Mouse (Mus musculus) thymus, postnatal 25 days (tissue): ENCODE data around the gene Tmem38b.

Experiments
- DNase-seq: peaks from one replicate; pipeline ENCODE4 v3.0.0; 2022

Gene Tmem38b

DNA sequence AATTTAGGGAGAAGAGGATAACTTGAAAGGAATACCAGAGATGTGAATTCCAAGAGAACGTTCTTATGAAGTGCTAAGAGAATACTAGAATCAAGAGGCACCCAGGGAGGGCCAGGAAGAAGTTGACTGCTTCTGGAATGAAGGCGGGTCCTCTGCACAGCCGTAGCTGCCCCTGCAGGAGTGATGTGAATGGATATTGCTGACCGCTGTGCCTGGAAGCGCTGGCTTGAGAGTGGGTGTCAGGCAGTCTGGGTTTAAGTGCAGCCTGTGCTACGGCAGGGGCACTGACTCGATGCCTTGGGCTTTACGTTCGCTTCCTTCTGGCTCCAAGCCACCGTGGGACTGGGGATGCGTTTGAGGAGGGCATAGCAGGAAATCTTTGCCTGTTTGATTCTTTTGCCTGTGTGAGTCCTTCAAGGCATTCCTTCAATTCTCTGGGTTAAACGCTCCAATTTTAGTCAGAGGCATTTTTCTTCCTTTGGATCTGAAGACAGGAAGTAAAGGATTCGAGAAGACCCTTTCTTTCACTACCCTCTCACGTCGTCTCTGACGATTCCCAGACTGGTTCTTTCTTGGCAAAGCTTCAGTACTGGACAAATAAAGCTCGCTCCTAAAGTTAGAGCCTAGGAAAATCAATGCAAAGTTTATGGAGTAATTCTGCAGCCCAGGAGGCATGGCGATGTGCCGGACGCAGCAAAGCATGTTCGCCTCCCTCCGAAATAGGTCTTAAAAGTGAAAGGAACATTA is 60.7 kb downstream of the Tmem38b start:
- no peak for DNase-seq

DNA sequence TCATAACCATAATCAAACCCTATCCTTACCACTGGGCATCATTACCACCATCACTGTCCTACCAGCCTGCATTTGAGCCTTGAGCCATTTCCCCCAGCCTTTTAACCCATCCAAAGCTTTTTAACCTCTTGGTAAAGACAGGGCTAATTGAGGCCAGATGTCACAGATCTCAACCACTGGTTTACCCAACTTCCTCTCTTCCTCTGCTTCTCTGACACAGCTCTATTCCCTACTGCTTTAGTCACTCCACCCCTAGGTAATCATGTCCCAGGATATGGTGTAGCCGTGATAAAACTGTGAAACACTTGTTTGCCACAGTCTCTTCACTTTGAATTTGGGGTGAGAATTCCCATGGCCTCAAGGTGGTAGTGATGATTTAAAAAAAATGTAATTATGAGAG is 69.5 kb downstream of the Tmem38b start:
- DNase-seq: no peak

DNA sequence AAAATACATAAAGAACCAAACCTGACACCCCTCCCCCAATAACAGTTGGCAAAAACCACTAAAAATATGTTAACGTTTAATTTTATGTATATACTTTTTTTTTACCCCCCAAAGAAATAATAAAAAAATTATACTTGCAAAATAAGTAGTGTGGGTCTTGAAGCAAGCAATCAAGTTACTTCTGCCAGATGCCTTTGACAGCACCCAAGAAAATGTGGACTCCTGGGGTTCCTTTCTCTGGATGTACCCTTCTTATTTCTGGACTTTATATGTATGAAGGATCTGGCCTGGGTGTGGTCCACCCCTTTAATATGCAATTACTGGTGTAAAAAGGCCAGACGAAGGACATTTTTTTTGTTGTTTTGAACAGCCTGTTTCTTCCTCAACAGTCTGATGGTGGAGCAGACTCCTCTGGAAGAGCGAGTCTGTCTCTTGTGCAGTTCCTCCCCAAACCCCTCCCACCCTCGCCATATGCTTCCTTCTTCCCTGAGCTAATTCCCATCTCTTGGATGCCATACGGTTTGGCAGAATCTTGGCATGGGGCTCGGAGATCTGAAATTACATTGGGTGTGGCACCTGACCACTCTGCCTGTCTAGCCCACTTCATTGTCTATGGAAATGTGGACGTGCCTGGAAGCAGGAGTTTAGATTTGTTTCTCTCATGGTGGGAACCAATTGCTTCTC is 70.4 kb downstream of the Tmem38b start:
- no peak for DNase-seq

DNA sequence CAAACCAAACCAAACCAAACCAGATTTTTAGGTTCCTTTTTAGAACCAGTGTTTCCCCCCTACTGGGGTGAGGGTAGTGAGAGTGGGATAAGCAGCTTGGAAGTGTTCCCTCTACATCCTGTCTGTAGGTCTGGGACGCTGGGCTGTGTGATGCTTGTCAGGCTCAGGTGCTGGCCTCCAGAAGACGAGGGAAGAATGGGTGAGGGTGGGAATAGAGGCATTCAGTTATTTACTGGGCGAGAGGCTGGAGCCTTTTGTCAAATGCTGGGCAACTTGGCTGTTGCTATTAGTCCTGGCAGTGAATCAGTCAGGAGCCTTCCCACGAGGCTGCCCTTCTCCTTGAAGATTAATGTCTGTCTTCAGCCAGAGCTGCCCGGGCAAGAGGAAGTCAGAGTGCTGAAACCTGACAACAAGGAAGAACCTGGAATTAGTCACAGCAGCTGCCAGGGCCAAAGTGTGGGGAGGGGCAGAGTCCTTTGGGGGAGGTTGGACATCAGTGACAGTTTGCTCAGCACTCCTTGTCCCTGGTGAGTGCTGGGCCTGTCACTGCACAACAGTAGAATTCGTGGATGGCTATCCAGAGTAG is 74.6 kb downstream of the Tmem38b start:
- DNase-seq: no peak

DNA sequence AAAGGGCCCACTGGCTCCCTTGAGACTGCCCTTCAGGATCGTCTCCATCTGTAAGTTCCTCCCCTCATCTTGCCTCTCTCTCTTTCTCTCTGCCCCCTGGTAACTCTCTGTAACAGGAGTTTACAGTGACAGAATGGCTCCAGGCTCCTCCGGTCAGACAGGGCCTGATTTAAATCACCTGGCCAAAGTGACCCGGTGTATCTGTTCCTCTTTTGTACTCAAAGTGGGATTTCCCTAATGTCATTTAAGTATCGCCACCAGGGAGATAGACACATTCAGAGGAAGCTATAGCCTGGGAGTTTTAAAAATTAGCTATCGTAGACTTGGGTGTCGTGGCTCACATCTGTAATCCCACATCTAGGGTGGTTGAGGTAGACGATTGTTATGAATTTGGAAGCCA is 78.5 kb downstream of the Tmem38b start:
- no peak for DNase-seq

DNA sequence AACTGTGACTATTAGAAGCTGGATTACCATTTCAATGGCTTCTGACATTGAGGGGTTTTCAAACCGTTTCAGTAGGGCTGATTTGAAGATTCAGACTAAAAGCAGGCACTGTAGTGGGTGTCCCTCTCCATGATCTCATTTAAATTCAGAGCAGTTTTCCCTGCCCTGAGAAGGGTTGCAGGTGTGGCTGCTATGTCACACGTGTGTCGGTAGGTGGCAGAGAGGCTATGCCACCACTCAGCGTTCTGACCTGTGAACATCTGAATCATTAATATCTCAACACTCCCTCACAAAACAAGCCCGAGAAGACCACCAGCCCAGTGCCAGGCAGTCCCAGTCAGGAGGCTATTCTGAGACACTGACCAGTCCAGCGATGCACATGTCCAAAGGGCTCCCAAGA is 79.7 kb downstream of the Tmem38b start:
- DNase-seq: no peak

- no peak for DNase-seq
Observed at GRCm38 (mm10) chr4:53907071-53907470, 81.2 kb downstream of the Tmem38b start.
